Mouse (Mus musculus) liver, postnatal 0 days (tissue): ENCODE measurements at regions not wholly inside any gene's neighbourhood (a gene's known extent, or its start where the extent isn't known, plus 50 kb on each side); places are given as distances from the start of the nearest gene placed in this dataset.

Experiments
- ATAC-seq: fragments of 200-750 bp; cut with Nextera tagmentation; 2 replicates; pipeline ENCODE4 v1.8.0; 2017; ENCODE audit warnings: mild to moderate bottlenecking, moderate library complexity
- DNase-seq: peaks from one replicate; pipeline ENCODE4 v3.0.0-alpha.2; 2016
- H3K27ac ChIP-seq: fragments of 300-500 bp; sonication (generic); 2 replicates; pipeline ENCODE4 v1.5.1; 2014; ENCODE audit warnings: antibody characterized with exemption, moderate library complexity, mild to moderate bottlenecking, low read depth
- H3K27me3 ChIP-seq: fragments of 300-500 bp; sonication (generic); 2 replicates; pipeline ENCODE4 v1.6.1; 2014; ENCODE audit warnings: low read length, control low read depth, mixed read lengths; ENCODE audit not compliant: insufficient read depth
- H3K36me3 ChIP-seq: fragments of 300-500 bp; sonication (generic); replicated peaks from 2 replicates; pipeline ENCODE4 v1.6.1; 2014; ENCODE audit warnings: mild to moderate bottlenecking, control low read depth, low read length, moderate library complexity, mixed read lengths; ENCODE audit not compliant: insufficient read depth
- H3K4me1 ChIP-seq: fragments of 300-500 bp; sonication (generic); 2 replicates; pipeline ENCODE4 v1.6.1; 2014; ENCODE audit warnings: antibody characterized with exemption, mild to moderate bottlenecking, control low read depth; ENCODE audit not compliant: insufficient read depth
- H3K4me2 ChIP-seq: fragments of 300-500 bp; sonication (generic); 2 replicates; pipeline ENCODE4 v1.6.1; 2014; ENCODE audit warnings: low read depth, mild to moderate bottlenecking, low read length, moderate library complexity, mixed read lengths
- H3K4me3 ChIP-seq: fragments of 300-500 bp; sonication (generic); 2 replicates; pipeline ENCODE4 v1.5.1; 2014; ENCODE audit warnings: low read depth, low read length
- H3K9ac ChIP-seq: fragments of 300-500 bp; sonication (generic); replicated peaks from 2 replicates; pipeline ENCODE4 v1.6.1; 2014; ENCODE audit warnings: mild to moderate bottlenecking, moderate library complexity
- H3K9me3 ChIP-seq: fragments of 300-500 bp; sonication (generic); 2 replicates; pipeline ENCODE4 v1.6.1; 2016; ENCODE audit warnings: mild to moderate bottlenecking, control low read depth, low read length, mixed read lengths
- CTCF ChIP-seq: sonication (generic); IDR thresholded peaks from 2 replicates; pipeline ENCODE4 v1.5.1; 2016; ENCODE audit warnings: antibody characterized with exemption, low read depth
- EP300 ChIP-seq: IDR thresholded peaks from 2 replicates; pipeline ENCODE4 v1.6.1; 2016; ENCODE audit warnings: antibody characterized with exemption, low read depth, mild to moderate bottlenecking
- WGBS: fragments of 180-500 bp; shearing (Covaris S2); extraction: QIAGEN DNeasy Blood & Tissue Kit; methylation state at CpG from one replicate; pipeline ENCODE4 v1.1.7; 2014; ENCODE audit not compliant: insufficient replicate concordance; 5-methylcytosine and 5-hydroxymethylcytosine counted together

DNA sequence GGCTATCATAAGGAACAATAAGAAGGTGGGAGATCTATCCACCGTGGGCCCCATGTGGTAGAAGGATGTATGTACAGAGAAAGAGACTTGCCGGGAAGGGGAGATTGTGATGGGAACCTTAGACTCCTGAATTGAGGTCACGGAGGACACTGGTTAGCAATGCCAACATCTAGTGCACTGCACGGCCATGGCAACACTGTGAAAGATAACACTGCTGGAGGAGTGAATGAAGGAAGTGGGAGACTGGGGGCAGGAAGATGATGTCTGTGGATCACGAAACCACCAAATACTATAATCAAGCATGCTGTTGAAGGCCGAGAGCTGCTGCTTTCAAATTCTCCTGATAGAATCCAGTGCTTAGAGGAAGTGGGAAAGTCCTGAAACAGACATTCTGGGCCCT lies 78.7 kb upstream of the Armc2 start:
- no peaks in the 10 kb centered on the region for H3K36me3 ChIP-seq
- WGBS = 52% methylated on average over 6 of the region's 6 CpGs
- no peak overlapping the region for H3K4me2 ChIP-seq
- H3K4me3 ChIP-seq = no peak overlapping the region
- no peak overlapping the region for H3K27ac ChIP-seq
- DNase-seq (no peak), ATAC-seq (no peak)
- H3K27me3 ChIP-seq = no peaks in the 10 kb centered on the region
- peaks cover 4% of the 10 kb centered on the region; the same call in 1 of the 2 replicates for H3K4me1 ChIP-seq
- TF ChIP-seq EP300 (no peak), CTCF (no peak)
- H3K9me3 ChIP-seq = no peaks in the 10 kb centered on the region
- no peak overlapping the region for H3K9ac ChIP-seq

DNA sequence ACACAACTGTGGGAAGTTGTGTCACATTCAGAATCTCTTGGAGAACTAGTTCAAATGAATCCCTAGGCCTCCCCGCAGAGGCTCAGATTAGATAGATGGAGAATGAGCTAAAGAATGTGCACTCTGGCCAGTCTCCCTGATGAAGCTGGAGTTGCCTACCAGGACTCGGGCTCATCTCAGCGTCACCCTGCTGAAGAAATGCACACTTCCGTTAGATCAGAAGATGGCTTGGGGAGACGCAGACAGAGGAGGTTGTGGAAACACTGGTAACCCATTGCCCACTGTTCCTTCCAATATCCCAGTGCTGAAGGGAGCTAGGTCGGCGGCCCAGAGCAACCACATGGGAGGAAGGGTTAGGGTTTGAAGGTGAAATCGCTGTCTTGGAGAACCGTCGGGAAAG lies 77.7 kb upstream of the Armc2 start:
- Histone ChIP-seq H3K9ac (no peak overlapping the region), H3K9me3 (no peaks in the 10 kb centered on the region), H3K36me3 (no peaks in the 10 kb centered on the region), H3K4me2 (no peak overlapping the region), H3K27me3 (no peaks in the 10 kb centered on the region), H3K4me1 (peaks cover 4% of the 10 kb centered on the region; the same call in 1 of the 2 replicates), H3K4me3 (no peak overlapping the region), H3K27ac (no peak overlapping the region)
- ATAC-seq (no peak), DNase-seq (no peak)
- no peak for TF ChIP-seq CTCF
- WGBS = 90% methylated on average over 10 of the region's 10 CpGs

DNA sequence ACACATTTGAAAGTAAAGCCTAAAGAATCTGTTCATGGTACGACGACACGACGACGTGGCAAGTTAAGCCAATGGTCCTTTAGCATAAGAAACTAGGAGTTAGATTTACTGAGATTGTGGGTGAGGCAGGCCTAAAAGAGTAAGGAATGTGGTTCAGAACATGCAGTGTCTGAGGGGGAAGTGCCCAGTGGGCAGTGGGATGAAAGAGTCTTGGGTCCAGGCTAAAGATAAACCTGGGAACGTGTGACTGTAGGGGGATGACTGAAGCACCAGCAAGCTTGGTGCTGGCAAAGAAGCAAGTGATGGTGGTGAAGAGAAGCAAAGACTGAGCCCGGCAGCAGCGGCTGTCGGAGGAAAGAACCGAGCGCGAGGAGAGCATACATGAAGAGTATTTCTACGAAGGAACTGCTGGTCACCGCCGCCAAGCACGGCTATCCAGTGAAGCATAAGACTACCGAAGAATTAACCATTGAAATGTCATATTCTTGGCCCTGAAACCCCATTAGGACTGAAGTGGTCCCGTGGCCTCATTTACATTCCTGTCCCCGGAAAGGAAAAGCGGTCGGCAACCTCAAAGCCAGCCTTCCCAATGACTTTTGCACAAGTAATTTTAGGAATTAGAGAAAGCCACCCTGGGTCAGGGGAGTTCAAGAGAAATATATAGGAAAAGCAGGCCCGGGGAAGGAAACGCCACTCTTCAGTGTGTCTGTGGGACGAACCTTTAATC lies 76.2 kb upstream of the Armc2 start:
- ATAC-seq = no peak
- WGBS = 87% methylated on average over 24 of the region's 24 CpGs
- Histone ChIP-seq H3K4me1 (peaks cover 9% of the 10 kb centered on the region), H3K4me3 (no peak overlapping the region), H3K36me3 (no peaks in the 10 kb centered on the region), H3K9me3 (no peaks in the 10 kb centered on the region), H3K27me3 (no peaks in the 10 kb centered on the region), H3K4me2 (no peak overlapping the region), H3K27ac (no peak overlapping the region), H3K9ac (no peak overlapping the region)
- no peak for TF ChIP-seq EP300
- no peak for DNase-seq

DNA sequence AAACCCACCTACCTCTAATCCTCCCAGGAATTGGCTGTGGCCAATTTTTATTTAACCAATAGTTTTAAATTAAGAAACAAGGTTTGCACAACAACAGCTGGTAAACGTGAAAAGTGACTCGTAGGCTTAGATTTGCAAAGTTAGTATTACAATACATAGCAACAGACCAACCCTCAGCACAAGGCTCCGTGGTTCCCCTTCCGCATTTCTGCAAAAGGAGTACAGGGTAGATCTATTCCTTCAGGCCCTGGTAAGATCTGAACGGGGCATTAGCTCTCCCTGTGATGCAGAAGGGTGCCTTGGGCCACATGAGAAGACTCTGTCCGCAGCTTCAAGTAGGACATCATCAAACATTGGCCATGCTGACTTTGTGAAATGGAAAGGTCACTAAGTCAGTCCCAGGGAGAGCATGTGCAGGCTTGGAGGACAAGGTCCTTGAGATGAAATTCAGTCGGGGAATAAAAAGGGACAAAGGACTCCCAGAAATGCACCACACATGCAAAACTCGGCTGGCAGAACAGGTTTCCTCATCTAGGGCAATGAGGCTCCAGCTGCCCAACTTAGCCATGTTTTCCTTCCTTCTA lies 75.0 kb upstream of the Armc2 start:
- peaks cover 11% of the 10 kb centered on the region for H3K4me1 ChIP-seq
- WGBS = 69% methylated on average over 8 of the region's 8 CpGs
- H3K9ac ChIP-seq = no peak overlapping the region
- ATAC-seq (no peak), DNase-seq (no peak)
- H3K36me3 ChIP-seq = no peaks in the 10 kb centered on the region
- H3K27ac ChIP-seq = no peak overlapping the region
- H3K4me2 ChIP-seq = no peak overlapping the region
- no peaks in the 10 kb centered on the region for H3K9me3 ChIP-seq
- TF ChIP-seq CTCF (no peak), EP300 (no peak)
- no peak overlapping the region for H3K4me3 ChIP-seq
- no peaks in the 10 kb centered on the region for H3K27me3 ChIP-seq

DNA sequence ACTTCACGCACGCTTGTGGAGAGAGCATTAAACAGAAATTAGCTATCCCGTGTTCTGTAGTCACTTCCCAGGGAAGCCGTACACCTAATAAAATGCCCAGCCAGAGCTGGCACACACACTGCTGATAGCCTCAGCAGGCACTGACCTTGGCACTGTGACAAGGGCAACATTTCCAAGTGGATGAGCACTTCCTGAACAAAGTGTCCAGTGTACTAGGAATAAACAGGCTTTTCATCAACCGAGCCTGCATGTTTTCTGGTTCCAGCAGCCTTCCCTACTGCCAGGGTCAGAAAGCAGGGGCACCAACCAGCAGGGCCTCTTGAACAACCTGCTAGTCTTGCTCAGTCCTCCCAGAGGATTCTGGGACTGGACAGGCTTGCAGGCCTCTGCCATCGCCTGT lies 74.3 kb upstream of the Armc2 start:
- Histone ChIP-seq H3K9me3 (no peaks in the 10 kb centered on the region), H3K9ac (no peak overlapping the region), H3K36me3 (no peaks in the 10 kb centered on the region), H3K4me2 (no peak overlapping the region), H3K4me1 (peaks cover 11% of the 10 kb centered on the region), H3K27ac (no peak overlapping the region), H3K4me3 (no peak overlapping the region), H3K27me3 (no peaks in the 10 kb centered on the region)
- WGBS = 83% methylated on average over 6 of the region's 6 CpGs
- DNase-seq (no peak), ATAC-seq (peak; percentile 44)
- no peak for TF ChIP-seq CTCF
- TF ChIP-seq EP300 = 0 out of 2 replicates have a peak, but pooled peaks have one; percentile 22

DNA sequence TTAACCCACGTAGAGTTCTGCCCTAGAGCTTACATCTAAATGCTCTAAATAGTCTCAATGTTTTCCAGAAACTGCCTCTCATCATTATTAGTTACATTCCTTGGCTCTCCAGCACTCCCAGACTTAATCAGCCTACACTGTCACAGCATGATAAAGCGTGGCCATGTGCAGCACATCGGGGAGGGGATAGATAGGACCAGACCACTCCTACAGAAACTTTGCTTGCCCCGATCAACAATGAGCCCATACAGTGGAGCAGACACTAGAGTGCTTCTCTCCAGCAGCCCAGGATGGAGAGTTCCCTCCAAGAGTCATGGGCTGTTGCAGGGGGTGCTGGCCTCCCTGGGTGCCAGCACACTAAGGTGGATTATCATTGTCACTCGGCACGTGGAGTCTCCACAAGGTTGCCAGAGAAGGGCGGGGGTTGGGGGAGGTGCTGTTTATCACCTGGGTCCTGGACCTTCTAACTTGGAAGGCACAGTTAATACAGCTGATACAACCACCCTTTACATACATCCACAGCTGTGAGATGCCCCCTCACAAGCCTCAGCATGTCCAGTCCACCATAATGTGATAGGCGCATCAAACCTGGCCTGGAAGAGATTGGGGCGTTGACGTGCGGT lies 73.4 kb upstream of the Armc2 start:
- peaks cover 11% of the 10 kb centered on the region for H3K4me1 ChIP-seq
- no peaks in the 10 kb centered on the region for H3K27me3 ChIP-seq
- H3K9me3 ChIP-seq = no peaks in the 10 kb centered on the region
- H3K36me3 ChIP-seq = no peaks in the 10 kb centered on the region
- H3K27ac ChIP-seq = no peak overlapping the region
- H3K9ac ChIP-seq = no peak overlapping the region
- ATAC-seq = no peak
- H3K4me3 ChIP-seq = no peak overlapping the region
- no peak overlapping the region for H3K4me2 ChIP-seq
- no peak for TF ChIP-seq CTCF
- no peak for TF ChIP-seq EP300
- 67% methylated on average over 11 of the region's 11 CpGs for WGBS
- no peak for DNase-seq
